10 mouse cellular contexts compared by ENCODE assay signal in the genomic region with DNA sequence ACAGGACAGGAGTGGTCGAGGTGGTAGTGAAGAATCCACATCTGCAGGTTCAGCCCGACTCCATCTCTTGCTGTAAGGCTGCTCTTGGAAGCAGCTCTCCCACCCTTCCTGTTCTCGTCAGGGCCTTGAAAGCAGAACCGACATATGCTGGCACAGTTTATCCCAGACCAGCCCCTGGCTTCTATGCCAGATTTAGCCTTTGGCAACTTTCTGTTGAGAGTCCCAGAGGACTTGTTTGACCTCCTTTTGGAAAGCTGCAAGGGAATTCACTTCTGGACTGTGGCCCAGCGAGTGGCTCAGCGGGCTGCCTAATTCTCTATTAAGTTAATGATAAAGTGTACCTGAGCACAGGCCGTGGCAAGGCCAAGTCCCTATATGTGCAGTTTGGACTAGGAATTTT. TPM values are rescaled to one million over a fixed set of nuclear protein-coding genes. Genes with fewer than 3 reads are reported as not detected.
A peak's percentile ranks its signal among the peaks of the same experiment; 100 is the strongest.
DNase-seq lines count a peak whose midpoint lies in the region; ATAC-seq and TF ChIP-seq lines count a peak whose summit lies in the region.
"Had no signal": no experiment of that assay in that cellular context is flagged by ENCODE, and none has a peak within 500 bp of the region (broad histone marks: within the 10 kb centered on the region; RNA-seq: fewer than 3 reads in every experiment).

No protein-coding gene starts in this region.

- H3K4me1 ChIP-seq in forebrain, postnatal 0 days (ENCODE audit: insufficient read depth): no peaks in the 10 kb centered on the region
- H3K4me1 ChIP-seq in forebrain, embryonic 10.5 days: no peaks in the 10 kb centered on the region
- peaks cover 5% of the 10 kb centered on the region for H3K4me1 ChIP-seq in limb, embryonic 15.5 days
- H3K4me1 ChIP-seq: neural tube, embryonic 13.5 days had no signal

- no peaks in the 10 kb centered on the region for H3K9me3 ChIP-seq in forebrain, postnatal 0 days (ENCODE audit: low read length)
- H3K9me3 ChIP-seq in forebrain, embryonic 10.5 days: no peaks in the 10 kb centered on the region
- H3K9me3 ChIP-seq in limb, embryonic 15.5 days: no peaks in the 10 kb centered on the region
- H3K9me3 ChIP-seq: neural tube, embryonic 13.5 days had no signal

- DNase-seq in forebrain, postnatal 0 days: peak; percentile 8
- DNase-seq in forebrain, embryonic 10.5 days (ENCODE audit: extremely low spot score, low spot score): no peak
- DNase-seq in adrenal gland, adult 8-10 months: peak; percentile 11
- DNase-seq in gastrocnemius, postnatal 14 days: peak; percentile 72
- DNase-seq in layer of hippocampus, adult 2 months (ENCODE audit: low spot score in 2 of 2): no peak
- DNase-seq in layer of hippocampus, postnatal 25 days (ENCODE audit: extremely low spot score in 1 of 2, low spot score in 1 of 2): no peak
- DNase-seq in embryo, embryonic 9.5 days (ENCODE audit: extremely low spot score): no peak
- DNase-seq: liver had no signal

- no peak overlapping the region for H3K9ac ChIP-seq in forebrain, postnatal 0 days
- no peak overlapping the region for H3K9ac ChIP-seq in limb, embryonic 15.5 days
- H3K9ac ChIP-seq: neural tube, embryonic 13.5 days had no signal

- no peak for TF ChIP-seq CTCF in forebrain, postnatal 0 days (IDR thresholded peaks at IDR 0.05; ENCODE audit: low read depth)
- TF ChIP-seq CTCF in layer of hippocampus, adult 2 months (conservative IDR thresholded peaks at IDR 0.05): no peak

- H3K4me3 ChIP-seq in forebrain, postnatal 0 days (ENCODE audit: low read depth, low read length): no peak overlapping the region
- H3K4me3 ChIP-seq in forebrain, embryonic 10.5 days: no peak overlapping the region
- H3K4me3 ChIP-seq in limb, embryonic 15.5 days: no peak overlapping the region
- H3K4me3 ChIP-seq in layer of hippocampus, adult 2 months: no peak overlapping the region
- H3K4me3 ChIP-seq: neural tube, embryonic 13.5 days had no signal

- H3K36me3 ChIP-seq in forebrain, postnatal 0 days (ENCODE audit: insufficient read depth): no peaks in the 10 kb centered on the region
- no peaks in the 10 kb centered on the region for H3K36me3 ChIP-seq in forebrain, embryonic 10.5 days (replicated peaks)
- no peaks in the 10 kb centered on the region for H3K36me3 ChIP-seq in limb, embryonic 15.5 days
- H3K36me3 ChIP-seq: neural tube, embryonic 13.5 days had no signal

- no peak for ATAC-seq in forebrain, postnatal 0 days
- ATAC-seq in limb, embryonic 15.5 days (ENCODE audit: insufficient number of reproducible peaks, low FRiP score, low TSS enrichment, low read depth): no peak

- intact Hi-C loops in gastrocnemius, postnatal 14 days (cut with DNase I; ENCODE audit: low total_unique reads): no loop called here

- 49% methylated on average over 7 of the region's 7 CpGs for WGBS in forebrain, postnatal 0 days
- WGBS in forebrain, embryonic 10.5 days: 85% methylated on average over 7 of the region's 7 CpGs
- 25% methylated on average over 7 of the region's 7 CpGs for WGBS in limb, embryonic 15.5 days

- no peak overlapping the region for H3K4me2 ChIP-seq in forebrain, postnatal 0 days (ENCODE audit: low read depth)
- H3K4me2 ChIP-seq in limb, embryonic 15.5 days: no peak overlapping the region
- H3K4me2 ChIP-seq: neural tube, embryonic 13.5 days had no signal

- H3K27ac ChIP-seq in forebrain, postnatal 0 days (ENCODE audit: low read depth, low read length): no peak overlapping the region
- H3K27ac ChIP-seq in forebrain, embryonic 10.5 days: no peak overlapping the region
- H3K27ac ChIP-seq in limb, embryonic 15.5 days: peak overlapping the region; percentile 43; the same call in 1 of the 2 replicates
- H3K27ac ChIP-seq in layer of hippocampus, adult 2 months: no peak overlapping the region
- H3K27ac ChIP-seq: neural tube, embryonic 13.5 days had no signal

- no peaks in the 10 kb centered on the region for H3K27me3 ChIP-seq in forebrain, postnatal 0 days (ENCODE audit: insufficient read depth, low read length)
- no peaks in the 10 kb centered on the region for H3K27me3 ChIP-seq in forebrain, embryonic 10.5 days (ENCODE audit: poor library complexity, severe bottlenecking)
- H3K27me3 ChIP-seq in limb, embryonic 15.5 days: no peaks in the 10 kb centered on the region
- H3K27me3 ChIP-seq: neural tube, embryonic 13.5 days had no signal

RNA-seq across cellular contexts. Expression of gene Tanc2, which starts 15.5 kb away (rescaled TPM):
- 102 and 144 TPM in 2 replicates for total RNA-seq in forebrain, postnatal 0 days (2014; rRNA removed)
- 16.2 and 35.3 TPM in 2 replicates for polyA plus RNA-seq in forebrain, postnatal 0 days (2015; fragmentation: Nextera tagmentation; extraction: Ambion mirVana)
- polyA plus RNA-seq in forebrain, embryonic 10.5 days (2016; fragmentation: Nextera tagmentation; extraction: Ambion mirVana): 4.2 and 5.7 TPM in 2 replicates
- 10 to 100 TPM; 14.7 to 22.8 (median 18.6) TPM for total RNA-seq in adrenal gland, adult 8-10 months (2022)
- total RNA-seq in gastrocnemius, postnatal 14 days (2021): 10 to 100 TPM; 14.6 to 17.7 TPM
- polyA plus RNA-seq in limb, embryonic 15.5 days (2015; fragmentation: Nextera tagmentation; extraction: Ambion mirVana): 9.2 and 9.5 TPM in 2 replicates
- 100 to 1,000 TPM; 164 to 177 TPM for total RNA-seq in layer of hippocampus, adult 2 months (2021)
- 100 to 1,000 TPM; 138 to 179 TPM for total RNA-seq in layer of hippocampus, postnatal 25 days (2021)

Comparison
In these comparisons a context has a peak if more than half of its experiments do, and no peak if none do; other contexts are left out.
1. DNase-seq: peak in forebrain, postnatal 0 days (single experiment), adrenal gland, adult 8-10 months (single experiment) and gastrocnemius, postnatal 14 days (single experiment); none in forebrain, embryonic 10.5 days (single experiment), layer of hippocampus, adult 2 months (0 of 2), layer of hippocampus, postnatal 25 days (0 of 2) and embryo, embryonic 9.5 days (single experiment).